Mouse (Mus musculus) testis, adult 2 months (tissue): ENCODE measurements around the gene Slc10a1. TPM values are rescaled to one million over a fixed set of nuclear protein-coding genes. Genes with fewer than 3 reads are reported as not detected.
A peak's percentile ranks its signal among the peaks of the same experiment; 100 is the strongest.

Experiments used
- H3K27ac ChIP-seq: fragments of 200-500 bp; 2 replicates; pipeline ENCODE4 v1.5.1; 2012; ENCODE audit warnings: low read depth, low read length; ENCODE audit not compliant: control insufficient read depth, insufficient read depth
- H3K27me3 ChIP-seq: fragments of 200-500 bp; 2 replicates; pipeline ENCODE4 v1.6.1; 2012; ENCODE audit warnings: mild to moderate bottlenecking, low read length, moderate library complexity; ENCODE audit not compliant: control insufficient read depth, insufficient read depth
- H3K36me3 ChIP-seq: fragments of 200-500 bp; 2 replicates; pipeline ENCODE4 v1.6.1; 2012; ENCODE audit warnings: mild to moderate bottlenecking, low read length; ENCODE audit not compliant: control insufficient read depth, insufficient read depth
- H3K4me1 ChIP-seq: fragments of 200-500 bp; 2 replicates; pipeline ENCODE4 v1.6.1; 2012; ENCODE audit warnings: low read length; ENCODE audit not compliant: control insufficient read depth, insufficient read depth
- H3K4me3 ChIP-seq: fragments of 200-500 bp; 2 replicates; pipeline ENCODE4 v1.5.1; 2012; ENCODE audit warnings: low read depth, mild to moderate bottlenecking, low read length, moderate library complexity, mixed read lengths; ENCODE audit not compliant: control insufficient read depth
- CTCF ChIP-seq: fragments of 200-500 bp; IDR thresholded peaks from 2 replicates; pipeline ENCODE4 v1.5.1; 2012; ENCODE audit warnings: low read depth, mild to moderate bottlenecking, inconsistent platforms, low read length, moderate library complexity; ENCODE audit not compliant: control insufficient read depth, insufficient read depth, insufficient replicate concordance
- POLR2A ChIP-seq: fragments of 200-500 bp; IDR thresholded peaks from 2 replicates; pipeline ENCODE4 v1.6.1; 2012; ENCODE audit warnings: low read depth, mild to moderate bottlenecking, inconsistent platforms, low read length, moderate library complexity; ENCODE audit not compliant: control insufficient read depth
- polyA plus RNA-seq: library from polyadenylated mRNA; depleted of rRNA; stranded (reverse); fragments of >200 nt; gene quantifications from 2 replicates; pipeline ENCODE4 v1.2.3, GENCODE M21; 2012

Slc10a1 gene
- polyA plus RNA-seq, 1 experiment = 0.10 TPM

DNA sequence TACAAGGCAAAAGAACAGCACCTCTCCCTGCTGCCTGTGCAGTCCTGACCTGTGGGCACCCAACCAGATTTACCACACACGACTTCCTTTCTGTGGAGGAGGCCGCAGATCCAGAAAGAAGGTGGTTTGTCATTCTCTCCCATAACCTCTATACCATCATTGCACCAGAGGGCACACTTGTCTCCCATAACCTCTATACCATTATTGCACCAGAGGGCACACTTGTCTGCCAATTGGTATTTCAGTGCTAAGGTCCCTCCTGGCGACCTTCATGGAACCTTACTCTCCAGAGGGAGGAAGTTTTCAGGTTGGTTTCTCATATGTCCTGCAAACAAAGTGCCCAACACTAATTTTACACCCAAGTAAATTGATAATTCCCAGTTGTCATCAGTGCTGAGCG lies 18.1 kb upstream of the Slc10a1 start:
- Histone ChIP-seq H3K4me3 (no peak overlapping the region), H3K27ac (no peak overlapping the region), H3K27me3 (no peaks in the 10 kb centered on the region), H3K36me3 (no peaks in the 10 kb centered on the region), H3K4me1 (peaks cover 8% of the 10 kb centered on the region)
- TF ChIP-seq CTCF (no peak), POLR2A (no peak)

DNA sequence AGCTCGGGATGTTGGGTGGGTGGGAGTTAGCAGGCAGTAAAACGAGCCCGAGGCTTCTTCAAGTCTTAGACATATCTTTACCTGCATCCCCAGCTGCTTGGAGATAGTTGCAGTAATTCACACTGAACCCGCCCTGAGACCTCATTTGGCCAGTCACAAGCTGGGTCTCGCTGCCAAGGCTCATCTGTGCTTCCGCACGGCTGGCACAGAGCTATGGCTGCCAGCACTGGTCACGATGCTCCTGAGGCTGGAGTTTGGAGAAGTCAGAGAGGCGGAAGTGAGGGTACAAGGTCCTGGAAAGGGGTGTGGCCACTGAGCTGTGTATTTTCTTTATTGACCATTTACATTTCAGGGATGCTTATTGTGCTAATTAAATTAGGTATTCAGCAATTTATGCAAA lies 15.2 kb upstream of the Slc10a1 start:
- H3K36me3 ChIP-seq = no peaks in the 10 kb centered on the region
- no peak overlapping the region for H3K27ac ChIP-seq
- no peak overlapping the region for H3K4me3 ChIP-seq
- H3K27me3 ChIP-seq = no peaks in the 10 kb centered on the region
- H3K4me1 ChIP-seq = no peaks in the 10 kb centered on the region
- no peak for TF ChIP-seq CTCF
- TF ChIP-seq POLR2A = no peak

GRCm38 (mm10) chr12:80982326-80982725 lies 13.8 kb upstream of the Slc10a1 start:
- Histone ChIP-seq H3K27me3 (no peaks in the 10 kb centered on the region), H3K36me3 (no peaks in the 10 kb centered on the region), H3K4me3 (no peak overlapping the region), H3K27ac (no peak overlapping the region), H3K4me1 (no peaks in the 10 kb centered on the region)
- TF ChIP-seq CTCF (peak; percentile 91; the same call in 1 of the 2 replicates), POLR2A (no peak)

DNA sequence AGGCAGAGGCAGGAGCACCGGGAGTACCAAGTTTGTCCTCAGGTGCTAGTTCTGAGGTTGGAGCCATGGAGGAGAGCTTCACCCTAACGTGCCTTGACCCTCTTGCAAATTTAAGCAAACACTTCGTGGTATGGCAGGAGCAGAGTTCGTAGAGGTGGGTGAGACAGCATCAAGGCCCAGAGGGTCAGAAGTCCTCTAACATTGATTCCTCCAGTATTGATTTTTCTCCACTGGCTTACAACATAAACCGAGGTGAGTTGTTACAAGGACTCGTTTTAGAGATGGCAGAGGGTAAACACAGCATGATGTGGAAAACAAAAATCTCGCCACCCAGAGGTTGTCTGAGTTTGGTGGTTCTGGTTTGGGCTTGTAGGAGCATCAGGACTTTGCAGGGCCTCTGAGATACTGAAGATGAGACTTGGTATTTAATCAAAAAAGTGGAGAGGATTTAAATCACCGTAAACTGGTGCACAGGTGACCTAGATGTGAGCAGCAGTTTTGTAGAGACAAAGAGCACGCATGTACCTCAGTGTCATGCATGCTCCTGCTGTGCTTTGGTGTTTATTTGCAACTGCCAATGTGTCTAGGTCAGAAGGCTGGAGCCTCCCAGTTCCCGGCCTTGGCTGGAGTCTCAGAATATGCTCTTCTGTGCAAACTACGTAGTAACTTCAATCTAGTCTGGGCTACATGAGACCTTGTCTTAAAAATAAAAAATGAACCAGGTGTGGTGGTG lies 7.6 kb upstream of the Slc10a1 start:
- no peak overlapping the region for H3K27ac ChIP-seq
- no peaks in the 10 kb centered on the region for H3K36me3 ChIP-seq
- H3K27me3 ChIP-seq = no peaks in the 10 kb centered on the region
- H3K4me3 ChIP-seq = no peak overlapping the region
- TF ChIP-seq POLR2A (no peak), CTCF (no peak)
- no peaks in the 10 kb centered on the region for H3K4me1 ChIP-seq

GRCm38 (mm10) chr12:80971756-80972155 lies 3.3 kb upstream of the Slc10a1 start:
- Histone ChIP-seq H3K27ac (no peak overlapping the region), H3K4me1 (no peaks in the 10 kb centered on the region; the same call in 1 of the 2 replicates), H3K27me3 (no peaks in the 10 kb centered on the region), H3K36me3 (no peaks in the 10 kb centered on the region), H3K4me3 (no peak overlapping the region)
- no peak for TF ChIP-seq CTCF
- no peak for TF ChIP-seq POLR2A

- Histone ChIP-seq H3K36me3 (no peaks in the 10 kb centered on the region), H3K4me1 (no peaks in the 10 kb centered on the region; the same call in 1 of the 2 replicates), H3K27ac (no peak overlapping the region), H3K27me3 (no peaks in the 10 kb centered on the region), H3K4me3 (no peak overlapping the region)
- no peak for TF ChIP-seq CTCF
- no peak for TF ChIP-seq POLR2A
Measured at GRCm38 (mm10) chr12:80970181-80970705, 1.7 kb upstream of the Slc10a1 start.

GRCm38 (mm10) chr12:80967918-80968317 lies 587 bp downstream of the Slc10a1 start:
- no peaks in the 10 kb centered on the region; the same call in 1 of the 2 replicates for H3K4me1 ChIP-seq
- no peak overlapping the region for H3K27ac ChIP-seq
- no peak for TF ChIP-seq CTCF
- no peak for TF ChIP-seq POLR2A
- H3K36me3 ChIP-seq = no peaks in the 10 kb centered on the region
- H3K4me3 ChIP-seq = no peak overlapping the region
- H3K27me3 ChIP-seq = no peaks in the 10 kb centered on the region
